Mouse (Mus musculus): ENCODE results near the gene Olfr690. TPM values are rescaled to one million over a fixed set of nuclear protein-coding genes. Genes with fewer than 3 reads are reported as not detected.
"Not testable (repeated sequence)": the region's sequence is repeated elsewhere in the genome, so short reads cannot be mapped to it uniquely, and the experiment has no call there.

The Olfr690 gene
- not detected in 2 replicates for total RNA-seq (2021)
- long read RNA-seq, experiment 1, result 0 reads
- long read RNA-seq, experiment 2, result 0 reads

- no peak for DNase-seq
These were observed at the start of gene Olfr690 for GRCm38 (mm10) chr7:105334004-105334403. Gene Olfr690, minus strand, starts transcription at chr7:105334104.

DNA sequence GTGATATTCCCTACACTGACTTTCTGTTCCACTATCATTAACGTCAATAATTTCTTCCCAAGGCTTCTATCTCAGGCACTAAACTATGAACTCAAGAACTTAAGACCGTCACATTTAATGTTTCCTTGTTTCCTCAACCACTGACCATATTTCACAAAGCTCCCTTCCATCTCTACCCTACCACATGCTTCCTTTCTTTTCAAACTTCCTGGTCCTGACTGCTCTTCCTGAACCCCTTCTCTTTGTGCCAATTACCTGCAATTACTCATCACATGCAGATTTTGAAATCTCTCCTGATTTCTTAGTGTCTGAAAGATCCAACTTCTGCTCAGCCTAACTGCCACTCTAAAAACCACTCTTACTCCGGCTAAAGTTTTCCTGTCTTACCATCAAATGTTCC, 46.4 kb upstream of the Olfr690 start:
- no peak for DNase-seq

DNA sequence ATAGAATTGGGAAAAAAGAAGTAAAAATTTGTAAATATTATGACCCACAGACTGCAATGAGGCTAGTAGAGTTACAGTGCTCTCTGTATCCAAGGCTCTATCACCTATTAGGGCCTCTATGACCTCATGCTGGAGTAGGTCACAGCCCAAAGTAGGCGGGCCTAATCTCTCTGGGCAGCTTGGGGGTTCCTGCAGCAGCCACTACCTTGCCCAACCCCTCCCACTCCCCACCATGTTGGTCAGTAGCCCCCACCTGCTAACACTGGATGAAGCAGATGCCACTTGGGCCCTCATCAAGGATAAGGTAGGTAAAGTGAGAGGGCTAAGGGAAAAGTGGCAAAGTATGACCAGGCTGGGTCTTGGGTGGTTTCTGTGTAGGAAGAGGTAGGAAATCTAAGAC, 41.0 kb upstream of the Olfr690 start, which contains the start of gene Gm5901:
Gm5901 (plus strand) TSS at position 173 of the 400 bp plus-strand sequence.
- DNase-seq, result no peak

DNA sequence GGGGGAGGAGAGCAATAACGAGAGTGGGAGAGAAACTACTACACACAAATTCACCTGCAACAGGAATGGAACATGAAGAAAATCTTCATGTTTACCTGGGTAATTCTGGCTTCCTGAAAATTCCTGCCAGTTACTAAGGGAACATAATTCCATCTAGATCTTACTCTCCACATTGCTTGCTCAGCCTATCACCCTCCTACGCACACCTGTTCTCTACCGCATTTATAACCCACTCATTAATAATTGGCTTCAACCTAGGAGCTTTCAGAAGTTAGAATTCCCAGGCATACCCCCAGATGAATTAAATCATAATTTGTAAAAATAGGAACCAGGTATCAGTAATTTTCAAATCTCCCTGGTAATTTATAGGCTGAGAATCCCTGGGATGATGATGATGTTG, 40.1 kb upstream of the Olfr690 start:
- DNase-seq, result no peak

- DNase-seq, result peak; percentile 32
These were observed 39.6 kb upstream of the Olfr690 start for GRCm38 (mm10) chr7:105373509-105373908.

GRCm38 (mm10) chr7:105372912-105373311, 39.0 kb upstream of the Olfr690 start:
- no peak for DNase-seq

GRCm38 (mm10) chr7:105368521-105368920, 34.6 kb upstream of the Olfr690 start:
- DNase-seq, result no peak

- no peak for DNase-seq
These were observed 34.0 kb upstream of the Olfr690 start, which contains the start of gene Olfr692 for GRCm38 (mm10) chr7:105367930-105368329. Gene Olfr692, plus strand, starts transcription at chr7:105368230.

DNA sequence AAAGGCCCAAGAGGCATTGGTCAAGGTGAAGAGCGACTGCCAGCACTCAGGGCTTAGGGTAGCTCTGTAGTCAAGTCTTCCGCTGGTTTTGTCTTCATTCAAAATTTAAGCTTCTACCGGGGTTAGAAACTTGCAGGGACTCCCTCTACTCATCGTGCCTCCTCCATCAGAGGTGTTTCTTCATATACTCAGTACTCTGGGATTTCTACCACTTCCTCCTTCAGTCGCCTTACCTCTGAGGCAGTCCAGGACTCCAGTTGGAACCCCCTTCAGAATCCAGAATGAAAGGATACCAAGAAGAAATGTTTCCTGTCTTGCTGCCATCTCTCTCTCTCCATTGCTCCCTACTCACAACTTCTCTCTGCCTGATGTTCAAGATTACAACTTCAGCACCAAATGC, 33.4 kb upstream of the Olfr690 start:
- DNase-seq, result no peak

GRCm38 (mm10) chr7:105361713-105362112, 27.8 kb upstream of the Olfr690 start:
- no peak for DNase-seq

DNA sequence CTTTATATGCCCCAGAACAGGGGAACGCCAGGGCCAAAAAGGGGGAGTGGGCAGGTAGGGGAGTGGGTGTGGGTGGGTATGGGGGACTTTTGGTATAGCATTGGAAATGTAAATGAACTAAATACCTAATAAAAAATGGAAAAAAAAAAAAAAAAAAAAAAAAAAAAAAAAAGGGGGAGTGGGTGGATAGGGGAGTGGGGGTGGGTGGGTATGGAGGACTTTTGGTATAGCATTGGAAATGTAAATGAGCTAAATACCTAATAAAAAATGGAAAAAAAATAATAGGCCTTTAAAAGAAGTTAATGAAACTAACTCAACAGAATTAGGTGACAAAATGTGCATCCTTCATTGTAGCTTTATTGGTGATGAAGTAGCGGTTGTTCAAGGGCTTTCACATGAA, 22.6 kb upstream of the Olfr690 start:
- DNase-seq, result not testable (repeated sequence)

GRCm38 (mm10) chr7:105356064-105356463, 22.2 kb upstream of the Olfr690 start:
- not testable (repeated sequence) for DNase-seq

DNA sequence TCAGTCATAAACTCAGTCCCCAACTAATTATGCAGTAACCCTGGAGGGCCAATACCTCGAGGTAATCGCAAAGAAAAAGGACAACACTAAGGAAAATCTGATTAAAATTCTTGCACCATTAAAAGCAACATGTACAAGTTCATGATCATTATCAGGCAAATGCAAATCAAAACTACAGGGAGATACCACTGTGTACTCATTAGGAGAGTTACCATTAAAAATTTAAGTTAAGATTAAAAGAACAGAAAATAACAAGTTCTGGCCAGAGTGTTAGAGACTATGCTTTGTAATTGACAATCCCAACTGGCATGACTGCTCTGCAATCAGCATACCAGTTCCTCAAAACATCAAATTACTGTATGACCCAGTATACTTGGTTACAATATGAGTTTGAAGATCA, 8.8 kb upstream of the Olfr690 start:
- DNase-seq, result no peak

DNA sequence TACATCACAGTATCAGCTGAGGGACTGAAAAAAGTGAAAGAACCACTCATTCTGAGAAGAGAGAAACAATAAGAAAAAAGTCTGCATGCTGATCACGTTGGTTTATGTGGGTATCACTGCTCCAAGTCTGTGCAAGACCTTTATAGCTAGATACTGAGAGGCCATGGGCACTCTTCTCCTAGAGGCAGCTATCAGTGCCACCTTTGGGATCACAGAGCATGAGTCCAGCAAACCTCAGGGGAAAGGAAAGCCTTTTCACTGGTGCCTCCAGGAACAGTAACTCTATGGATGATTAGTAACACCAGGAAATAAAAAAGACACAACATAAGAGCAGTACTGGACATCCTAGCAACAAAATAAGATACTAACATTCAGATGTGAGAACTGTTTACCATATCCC, 8.3 kb upstream of the Olfr690 start, which contains the start of gene Olfr691:
Olfr691 (minus strand) TSS at position 101 of the 400 bp plus-strand sequence.
- no peak for DNase-seq

- DNase-seq, result no peak
These were observed 8.6 kb downstream of the Olfr690 start for GRCm38 (mm10) chr7:105325302-105325701.

DNA sequence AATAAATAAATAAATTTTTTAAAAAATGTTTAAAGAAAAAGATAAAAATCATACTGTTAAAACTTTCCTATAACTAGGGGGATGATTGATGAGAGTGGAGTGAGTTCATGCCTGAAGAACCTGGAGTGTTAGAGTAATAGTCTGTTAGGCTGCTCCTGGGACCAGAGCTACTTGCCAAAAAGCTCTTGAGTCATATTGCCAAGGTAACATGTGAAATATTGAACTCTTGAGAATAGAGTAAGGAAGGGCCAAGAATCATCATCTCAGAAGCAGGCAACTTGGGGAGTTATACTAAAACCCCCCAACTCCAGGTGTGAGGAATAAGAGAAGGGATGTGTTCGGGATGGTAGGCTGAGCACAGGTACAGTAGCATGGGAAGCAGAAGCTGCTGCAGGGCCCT, 23.0 kb downstream of the Olfr690 start, which contains the start of gene Olfr689:
Olfr689 (plus strand) TSS at position 301 of the 400 bp plus-strand sequence.
- no peak for DNase-seq

DNA sequence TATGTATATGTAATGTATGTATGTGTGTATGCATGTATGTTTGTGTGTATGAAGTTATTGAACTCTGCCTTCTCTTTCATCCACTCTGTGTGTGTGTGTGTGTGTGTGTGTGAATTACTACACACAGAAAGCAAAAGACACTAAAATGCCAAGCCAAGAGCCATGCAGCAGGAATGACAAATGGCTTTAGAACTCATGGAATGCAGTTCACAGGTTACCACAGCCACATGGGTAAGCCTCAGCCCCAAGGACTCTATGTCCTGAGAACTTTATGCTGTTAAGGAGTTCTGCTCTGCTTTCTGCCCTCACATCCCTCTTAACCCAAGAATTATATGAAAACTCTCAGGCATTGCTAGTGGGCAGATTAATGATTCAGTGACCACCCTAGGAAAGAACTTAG, 43.9 kb downstream of the Olfr690 start:
- no peak for DNase-seq

DNA sequence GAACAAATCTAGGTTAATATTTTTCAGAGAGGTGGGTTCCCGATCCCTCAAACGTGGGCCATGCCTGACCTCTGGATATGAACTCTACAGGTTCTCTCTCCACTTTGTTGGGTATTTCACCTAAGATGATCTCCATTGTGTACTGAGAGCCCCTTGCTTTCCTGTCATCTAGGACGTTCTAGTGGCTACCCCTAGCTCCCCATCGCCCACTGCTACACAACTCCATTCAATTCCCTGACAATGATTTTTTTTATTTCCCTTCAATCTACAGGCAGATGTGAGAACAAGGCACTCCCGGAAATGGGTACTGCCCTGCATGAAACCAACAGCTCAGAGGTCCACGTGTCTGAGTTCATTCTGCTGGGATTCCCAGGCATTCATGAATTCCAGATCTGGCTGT, 46.1 kb downstream of the Olfr690 start, which contains the start of gene Olfr688:
Olfr688 (plus strand) TSS at position 301 of the 400 bp plus-strand sequence.
- no peak for DNase-seq

Other genes with a start within 250 kb of the Olfr690 start
- not detected in 2 replicates for gene Olfr680-ps1, start 241.3 kb downstream of the Olfr690 start, total RNA-seq (2021)
- not detected in 2 replicates for gene Olfr681, start 217.3 kb downstream of the Olfr690 start, total RNA-seq (2021)
- not detected in 2 replicates for gene Olfr683, start 187.1 kb downstream of the Olfr690 start, total RNA-seq (2021)
- not detected in 2 replicates for gene Olfr684, start 170.5 kb downstream of the Olfr690 start, total RNA-seq (2021)
- not detected in 2 replicates for gene Olfr685, start 148.1 kb downstream of the Olfr690 start, total RNA-seq (2021)
- gene Olfr686, start 126.6 kb downstream of the Olfr690 start, total RNA-seq (2021), result not detected in 2 replicates
- gene Olfr688, start 46.0 kb downstream of the Olfr690 start, total RNA-seq (2021), result not detected in 2 replicates
- gene Olfr689, start 22.9 kb downstream of the Olfr690 start, total RNA-seq (2021), result not detected in 2 replicates
- gene Olfr691, start 8.2 kb upstream of the Olfr690 start, total RNA-seq (2021), result not detected in 2 replicates
- gene Olfr692, start 34.1 kb upstream of the Olfr690 start, total RNA-seq (2021), result not detected in 2 replicates
- not detected in 2 replicates for gene Gm5901, start 40.9 kb upstream of the Olfr690 start, total RNA-seq (2021)
- gene Fam160a2, start 66.0 kb upstream of the Olfr690 start, total RNA-seq (2021), result 23.5 and 26.0 TPM in 2 replicates
- not detected in 2 replicates for gene Cnga4, start 70.5 kb upstream of the Olfr690 start, total RNA-seq (2021)
- not detected in 2 replicates for gene Cckbr, start 91.6 kb upstream of the Olfr690 start, total RNA-seq (2021)
- 62.7 and 66.2 TPM in 2 replicates for gene Cavin3, start 148.2 kb upstream of the Olfr690 start, total RNA-seq (2021)
- gene Smpd1, start 220.3 kb upstream of the Olfr690 start, total RNA-seq (2021), result 61.5 and 76.3 TPM in 2 replicates
- 14.1 and 19.4 TPM in 2 replicates for gene Apbb1, start 247.5 kb upstream of the Olfr690 start, total RNA-seq (2021)

All from adrenal gland, postnatal 14 days (tissue).